Mouse (Mus musculus) brain, embryonic 14.5 days (tissue): ENCODE results near the gene Mef2b. TPM values are rescaled to one million over a fixed set of nuclear protein-coding genes. Genes with fewer than 3 reads are reported as not detected.
A peak's percentile ranks its signal among the peaks of the same experiment; 100 is the strongest.
"Not testable (repeated sequence)": the region's sequence is repeated elsewhere in the genome, so short reads cannot be mapped to it uniquely, and the experiment has no call there.

ENCODE experiments used
- DNase-seq: peaks from one replicate; pipeline ENCODE4 v3.0.0-alpha.2; 2011; ENCODE audit warnings: low read depth
- CTCF ChIP-seq: fragments of 200-500 bp; IDR thresholded peaks from 2 replicates; pipeline ENCODE4 v1.5.1; 2012; ENCODE audit warnings: inconsistent platforms, mild to moderate bottlenecking, moderate library complexity, borderline replicate concordance; ENCODE audit not compliant: insufficient read depth, insufficient read length; ENCODE audit errors: extremely low read depth
- POLR2A ChIP-seq: fragments of 200-500 bp; IDR thresholded peaks from 2 replicates; pipeline ENCODE4 v1.6.1; 2012; ENCODE audit warnings: mild to moderate bottlenecking, inconsistent platforms, borderline replicate concordance; ENCODE audit not compliant: poor library complexity, insufficient read depth, insufficient read length, severe bottlenecking; ENCODE audit errors: extremely low read depth
- polyA plus RNA-seq: library from polyadenylated mRNA; depleted of rRNA; stranded (reverse); fragments of >200 nt; gene quantifications from 2 replicates; pipeline ENCODE4 v1.2.3, GENCODE M21; 2012; rRNA removed

Mef2b gene
- polyA plus RNA-seq, 1 experiment = 0.22 TPM

- TF ChIP-seq CTCF (no peak), POLR2A (no peak)
- peak; percentile 32 for DNase-seq
These were observed 72.2 kb downstream of the Mef2b start for GRCm38 (mm10) chr8:70211726-70212111.

GRCm38 (mm10) chr8:70212112-70213055 lies 72.9 kb downstream of the Mef2b start, which contains the start of gene Slc25a42:
Gene Slc25a42, minus strand, starts transcription at chr8:70212305.
- peak; percentile 100 for DNase-seq
- TF ChIP-seq POLR2A = peak; percentile 53; the same call in 1 of the 2 replicates
- no peak for TF ChIP-seq CTCF

DNA sequence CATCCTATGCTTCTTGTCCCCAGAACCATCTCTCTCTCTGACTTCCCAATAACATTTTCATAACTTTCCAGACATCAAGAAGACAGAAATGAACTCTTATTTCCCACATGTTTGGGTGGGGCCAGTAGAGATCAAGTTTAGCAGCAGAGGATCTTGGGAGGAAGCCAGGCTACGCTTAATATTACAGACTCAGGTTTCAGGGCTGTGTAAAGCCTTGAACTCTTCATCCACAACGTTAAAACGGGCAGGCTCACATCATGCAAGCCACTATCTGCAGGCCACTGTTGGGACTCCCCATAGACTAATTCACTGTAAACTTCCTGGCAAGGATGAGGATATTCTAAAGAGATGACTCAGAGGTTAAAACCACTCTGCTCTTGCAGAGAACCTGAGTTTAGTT lies 74.9 kb downstream of the Mef2b start:
- no peak for DNase-seq
- TF ChIP-seq POLR2A = no peak
- no peak for TF ChIP-seq CTCF

DNA sequence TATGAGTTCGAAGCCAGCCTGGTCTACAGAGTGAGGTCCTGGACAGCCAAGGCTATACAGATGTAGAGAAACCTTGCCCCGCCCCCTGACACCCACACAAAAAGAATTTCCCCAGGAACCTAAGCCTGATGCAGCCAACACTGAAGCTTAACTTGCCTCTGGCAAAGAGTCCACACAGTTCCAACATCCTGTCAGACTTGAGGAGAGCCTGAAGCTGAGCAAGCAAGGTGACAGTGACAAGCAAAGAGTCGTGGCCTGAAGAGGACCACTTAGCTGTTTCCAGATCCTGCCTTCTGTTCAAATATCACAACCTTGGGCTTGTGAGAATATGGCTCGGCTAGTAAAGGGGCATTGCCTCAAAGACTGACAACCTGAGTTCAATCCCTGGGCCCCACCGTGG lies 75.6 kb downstream of the Mef2b start:
- TF ChIP-seq POLR2A (no peak), CTCF (no peak)
- DNase-seq = no peak

GRCm38 (mm10) chr8:70216161-70216560 lies 76.7 kb downstream of the Mef2b start:
- not testable (repeated sequence) for DNase-seq

DNA sequence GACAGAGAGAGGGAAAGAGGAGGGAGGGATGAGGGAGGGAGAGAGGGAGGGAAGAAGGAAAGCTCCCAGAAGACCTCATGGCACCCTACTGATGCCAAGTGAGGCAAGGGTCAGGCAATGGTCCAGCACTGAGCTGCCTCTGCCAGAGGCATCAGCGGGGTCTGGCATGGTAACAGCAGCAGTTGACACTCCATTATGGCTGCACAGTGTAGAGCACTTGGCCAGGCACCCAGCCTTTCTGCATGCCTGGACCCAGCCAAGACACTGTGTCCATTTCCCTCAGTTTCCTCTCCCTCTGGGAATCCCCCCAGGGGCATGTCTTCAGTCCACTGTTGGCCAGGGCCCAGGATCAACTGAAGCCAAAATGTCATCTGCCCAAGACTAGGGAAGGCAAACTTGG lies 77.1 kb downstream of the Mef2b start:
- TF ChIP-seq CTCF (no peak), POLR2A (no peak)
- peak; percentile 39 for DNase-seq

Other genes with a start within 250 kb of the Mef2b start
- 0.37 and 0.53 TPM in 2 replicates for gene Tssk6, start 237.5 kb upstream of the Mef2b start, polyA plus RNA-seq
- gene Ndufa13, start 237.2 kb upstream of the Mef2b start, polyA plus RNA-seq = 84.2 and 106 TPM in 2 replicates
- gene Yjefn3, start 237.0 kb upstream of the Mef2b start, polyA plus RNA-seq = 12.6 and 13.0 TPM in 2 replicates
- 33.6 and 41.2 TPM in 2 replicates for gene Gatad2a, start 143.3 kb upstream of the Mef2b start, polyA plus RNA-seq
- gene Mau2, start 97.0 kb upstream of the Mef2b start, polyA plus RNA-seq = 120 and 138 TPM in 2 replicates
- gene Sugp1, start 96.9 kb upstream of the Mef2b start, polyA plus RNA-seq = 22.4 and 32.4 TPM in 2 replicates
- gene Tm6sf2, start 66.8 kb upstream of the Mef2b start, polyA plus RNA-seq = 8.1 and 10.4 TPM in 2 replicates
- gene Hapln4, start 56.3 kb upstream of the Mef2b start, polyA plus RNA-seq = 0.26 and 0.74 TPM in 2 replicates
- gene Ncan, start 18.8 kb upstream of the Mef2b start, polyA plus RNA-seq = 69.8 and 144 TPM in 2 replicates
- 17.5 and 24.0 TPM in 2 replicates for gene Nr2c2ap, start 8.4 kb upstream of the Mef2b start, polyA plus RNA-seq
- gene Rfxank, start 557 bp upstream of the Mef2b start, polyA plus RNA-seq = 19.1 and 20.0 TPM in 2 replicates
- gene Borcs8, start 212 bp upstream of the Mef2b start, polyA plus RNA-seq = 93.3 and 126 TPM in 2 replicates
- 95.9 and 171 TPM in 2 replicates for gene Tmem161a, start 32.6 kb downstream of the Mef2b start, polyA plus RNA-seq
- gene Slc25a42, start 72.6 kb downstream of the Mef2b start, polyA plus RNA-seq = 26.2 and 26.8 TPM in 2 replicates
- 149 and 191 TPM in 2 replicates for gene Sugp2, start 94.5 kb downstream of the Mef2b start, polyA plus RNA-seq
- 96.9 and 115 TPM in 2 replicates for gene Armc6, start 94.8 kb downstream of the Mef2b start, polyA plus RNA-seq
- gene Homer3, start 143.1 kb downstream of the Mef2b start, polyA plus RNA-seq = 68.5 and 80.2 TPM in 2 replicates
- gene Ddx49, start 162.8 kb downstream of the Mef2b start, polyA plus RNA-seq = 61.3 and 66.2 TPM in 2 replicates
- gene Cope, start 162.8 kb downstream of the Mef2b start, polyA plus RNA-seq = 263 and 350 TPM in 2 replicates
- gene Cers1, start 176.1 kb downstream of the Mef2b start, polyA plus RNA-seq = 34.1 and 45.1 TPM in 2 replicates
- 10.2 and 12.5 TPM in 2 replicates for gene Gdf1, start 190.1 kb downstream of the Mef2b start, polyA plus RNA-seq
- 20.5 and 40.3 TPM in 2 replicates for gene Upf1, start 213.6 kb downstream of the Mef2b start, polyA plus RNA-seq
- 0.12 and 0.64 TPM in 2 replicates for gene Comp, start 233.8 kb downstream of the Mef2b start, polyA plus RNA-seq